Mouse (Mus musculus): ENCODE measurements around the gene 4930548H24Rik. TPM values are rescaled to one million over a fixed set of nuclear protein-coding genes. Genes with fewer than 3 reads are reported as not detected.

4930548H24Rik gene
- polyA plus RNA-seq, 1 experiment from 2014 or later, result not detected

DNA sequence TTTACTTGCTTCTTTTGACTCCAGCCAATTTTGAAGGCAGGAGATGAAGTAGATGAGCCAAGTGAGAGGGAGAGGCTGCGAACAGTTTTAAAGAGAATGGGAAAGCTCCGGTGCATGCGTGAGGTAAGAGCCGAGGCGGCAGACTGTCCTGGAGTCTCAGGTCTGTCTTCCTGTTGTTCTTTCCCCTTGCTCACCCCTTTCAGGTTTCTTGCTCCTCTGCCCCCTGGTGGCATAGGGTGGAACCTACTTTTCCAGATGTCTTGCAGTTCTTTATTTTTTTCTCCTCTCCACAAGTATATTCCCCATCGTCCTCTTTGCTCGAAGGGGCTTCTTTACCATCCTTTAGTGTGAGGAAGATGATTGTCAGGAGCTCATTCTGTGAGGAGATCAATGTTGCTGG lies 15.2 kb upstream of the 4930548H24Rik start:
- no peak overlapping the region for H3K27ac ChIP-seq (replicated peaks in 1 of 2; ENCODE audit: control insufficient read depth in 1 of 2, insufficient read depth in 1 of 2, low read depth in 2 of 2, low read length in 2 of 2)
- H3K4me1 ChIP-seq (ENCODE audit: control insufficient read depth in 2 of 2, insufficient read depth in 2 of 2, low read length in 2 of 2), result no peaks in the 10 kb centered on the region
- H3K4me2 ChIP-seq (ENCODE audit: low read length), result no peak overlapping the region
- H3K4me3 ChIP-seq (ENCODE audit: control insufficient read depth in 1 of 2, insufficient read depth in 1 of 2, low read depth in 1 of 2, low read length in 2 of 2), result no peak overlapping the region
- H3K9ac ChIP-seq (ENCODE audit: low read length), result no peak overlapping the region
- H3K36me3 ChIP-seq (ENCODE audit: control insufficient read depth, insufficient read depth, low read length), result peaks cover 88% of the 10 kb centered on the region
- H3K9me3 ChIP-seq (ENCODE audit: control insufficient read depth, low read length), result no peaks in the 10 kb centered on the region
- ATAC-seq (ENCODE audit: insufficient number of reproducible peaks, insufficient read depth, low FRiP score, low read depth), result no peak
- 66% methylated on average over 7 of the region's 7 CpGs for WGBS
- no peaks in the 10 kb centered on the region for H3K27me3 ChIP-seq (ENCODE audit: control insufficient read depth, insufficient read depth, low read length)

DNA sequence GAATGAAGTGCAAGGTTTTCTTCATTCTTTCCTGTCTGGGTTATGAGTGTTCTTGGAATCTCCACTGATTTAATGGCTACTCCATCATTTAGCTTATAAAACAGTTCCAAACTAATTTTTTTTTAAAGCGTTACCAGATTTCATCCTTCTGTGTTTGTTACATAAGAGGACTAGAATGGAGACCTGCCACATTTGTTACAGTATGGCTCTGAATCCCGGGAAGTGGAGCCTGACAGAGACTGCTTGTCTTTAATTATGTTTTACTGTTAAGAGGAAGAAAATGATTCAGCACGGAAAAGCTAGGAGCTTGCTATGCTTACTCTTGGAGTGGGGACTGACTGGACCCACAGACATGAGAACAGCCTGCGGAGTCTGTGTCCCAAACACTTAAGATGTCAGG lies 5.0 kb upstream of the 4930548H24Rik start:
- no peak overlapping the region for H3K4me2 ChIP-seq (ENCODE audit: low read length)
- H3K36me3 ChIP-seq (ENCODE audit: control insufficient read depth, insufficient read depth, low read length), result peaks cover 68% of the 10 kb centered on the region
- no peak overlapping the region for H3K9ac ChIP-seq (ENCODE audit: low read length)
- no peak overlapping the region for H3K27ac ChIP-seq (replicated peaks in 1 of 2; ENCODE audit: control insufficient read depth in 1 of 2, insufficient read depth in 1 of 2, low read depth in 2 of 2, low read length in 2 of 2)
- H3K9me3 ChIP-seq (ENCODE audit: control insufficient read depth, low read length), result no peaks in the 10 kb centered on the region
- H3K4me3 ChIP-seq (ENCODE audit: control insufficient read depth in 1 of 2, insufficient read depth in 1 of 2, low read depth in 1 of 2, low read length in 2 of 2), result no peak overlapping the region
- H3K27me3 ChIP-seq (ENCODE audit: control insufficient read depth, insufficient read depth, low read length), result no peaks in the 10 kb centered on the region
- H3K4me1 ChIP-seq (ENCODE audit: control insufficient read depth in 2 of 2, insufficient read depth in 2 of 2, low read length in 2 of 2), result no peaks in the 10 kb centered on the region
- WGBS, result 88% methylated on average over 4 of the region's 4 CpGs
- no peak for ATAC-seq (ENCODE audit: insufficient number of reproducible peaks, insufficient read depth, low FRiP score, low read depth)

DNA sequence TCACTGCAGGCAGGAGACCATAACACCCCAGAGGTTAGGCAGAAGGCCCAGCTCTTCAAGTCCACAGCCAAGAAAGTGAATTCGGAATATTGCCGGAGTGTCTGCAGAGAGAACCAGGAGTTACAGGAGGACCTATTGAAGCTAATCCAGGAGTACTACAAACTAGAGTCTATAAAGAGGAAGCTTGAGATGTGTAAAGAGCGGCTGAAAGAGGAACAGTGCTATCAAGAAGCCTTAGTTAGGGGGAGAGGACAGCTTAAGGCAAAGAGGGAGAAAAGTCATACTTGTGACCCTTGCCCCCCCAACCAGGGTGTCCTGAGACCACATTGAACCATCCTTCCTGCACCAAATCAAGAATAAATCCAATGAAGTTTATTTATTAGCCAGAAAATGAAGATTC lies 2.3 kb downstream of the 4930548H24Rik start:
- no peaks in the 10 kb centered on the region for H3K4me1 ChIP-seq (ENCODE audit: control insufficient read depth in 2 of 2, insufficient read depth in 2 of 2, low read length in 2 of 2)
- H3K36me3 ChIP-seq (ENCODE audit: control insufficient read depth, insufficient read depth, low read length), result no peaks in the 10 kb centered on the region
- ATAC-seq (ENCODE audit: insufficient number of reproducible peaks, insufficient read depth, low FRiP score, low read depth), result no peak
- no peak overlapping the region for H3K9ac ChIP-seq (ENCODE audit: low read length)
- WGBS, result 89% methylated on average over 3 of the region's 3 CpGs
- no peaks in the 10 kb centered on the region for H3K9me3 ChIP-seq (ENCODE audit: control insufficient read depth, low read length)
- H3K27me3 ChIP-seq (ENCODE audit: control insufficient read depth, insufficient read depth, low read length), result no peaks in the 10 kb centered on the region
- H3K4me2 ChIP-seq (ENCODE audit: low read length), result no peak overlapping the region
- H3K4me3 ChIP-seq (ENCODE audit: control insufficient read depth in 1 of 2, insufficient read depth in 1 of 2, low read depth in 1 of 2, low read length in 2 of 2), result no peak overlapping the region
- H3K27ac ChIP-seq (replicated peaks in 1 of 2; ENCODE audit: control insufficient read depth in 1 of 2, insufficient read depth in 1 of 2, low read depth in 2 of 2, low read length in 2 of 2), result no peak overlapping the region

- WGBS, result 54% methylated on average over 7 of the region's 7 CpGs
- Histone ChIP-seq H3K4me1 (ENCODE audit: control insufficient read depth in 2 of 2, insufficient read depth in 2 of 2, low read length in 2 of 2) (0 out of 4 replicates have a peak, but pooled peaks cover 0 to 3% of the 10 kb centered on the region in 2 experiments), H3K9ac (ENCODE audit: low read length) (no peak overlapping the region), H3K27me3 (ENCODE audit: control insufficient read depth, insufficient read depth, low read length) (no peaks in the 10 kb centered on the region), H3K27ac (replicated peaks in 1 of 2; ENCODE audit: control insufficient read depth in 1 of 2, insufficient read depth in 1 of 2, low read depth in 2 of 2, low read length in 2 of 2) (no peak overlapping the region), H3K4me3 (ENCODE audit: control insufficient read depth in 1 of 2, insufficient read depth in 1 of 2, low read depth in 1 of 2, low read length in 2 of 2) (no peak overlapping the region), H3K36me3 (ENCODE audit: control insufficient read depth, insufficient read depth, low read length) (no peaks in the 10 kb centered on the region), H3K4me2 (ENCODE audit: low read length) (no peak overlapping the region), H3K9me3 (ENCODE audit: control insufficient read depth, low read length) (no peaks in the 10 kb centered on the region)
- no peak for ATAC-seq (ENCODE audit: insufficient number of reproducible peaks, insufficient read depth, low FRiP score, low read depth)
Observed at GRCm38 (mm10) chr5:31489116-31489769, 3.7 kb downstream of the 4930548H24Rik start.

DNA sequence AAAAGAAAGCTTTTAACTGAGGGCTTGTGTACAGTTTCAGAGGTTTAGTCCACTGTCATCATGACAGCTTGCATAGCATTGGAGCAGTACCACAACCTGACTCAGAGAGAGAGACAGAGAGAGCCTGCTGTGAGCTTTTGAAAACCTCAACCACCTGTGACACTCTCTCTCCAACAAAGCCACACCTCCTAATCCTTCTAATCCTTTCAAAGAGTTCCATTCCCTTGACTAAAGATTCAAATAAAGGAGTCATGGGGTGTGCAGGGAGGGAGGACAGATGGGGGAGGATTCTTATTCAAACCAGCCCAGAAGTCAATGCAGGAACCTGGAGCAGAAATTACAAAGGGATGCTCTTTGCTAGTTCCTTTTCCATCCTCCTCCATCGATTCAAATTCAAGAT lies 6.5 kb downstream of the 4930548H24Rik start:
- H3K4me3 ChIP-seq (ENCODE audit: control insufficient read depth in 1 of 2, insufficient read depth in 1 of 2, low read depth in 1 of 2, low read length in 2 of 2), result no peak overlapping the region
- no peak overlapping the region for H3K27ac ChIP-seq (replicated peaks in 1 of 2; ENCODE audit: control insufficient read depth in 1 of 2, insufficient read depth in 1 of 2, low read depth in 2 of 2, low read length in 2 of 2)
- peaks cover 4 to 12% of the 10 kb centered on the region in 2 experiments for H3K4me1 ChIP-seq (ENCODE audit: control insufficient read depth in 2 of 2, insufficient read depth in 2 of 2, low read length in 2 of 2)
- H3K27me3 ChIP-seq (ENCODE audit: control insufficient read depth, insufficient read depth, low read length), result no peaks in the 10 kb centered on the region
- H3K9me3 ChIP-seq (ENCODE audit: control insufficient read depth, low read length), result no peaks in the 10 kb centered on the region
- 48% methylated on average over 1 of the region's 1 CpGs for WGBS
- no peak overlapping the region for H3K9ac ChIP-seq (ENCODE audit: low read length)
- no peak for ATAC-seq (ENCODE audit: insufficient number of reproducible peaks, insufficient read depth, low FRiP score, low read depth)
- H3K4me2 ChIP-seq (ENCODE audit: low read length), result no peak overlapping the region
- peaks cover 9% of the 10 kb centered on the region for H3K36me3 ChIP-seq (ENCODE audit: control insufficient read depth, insufficient read depth, low read length)

DNA sequence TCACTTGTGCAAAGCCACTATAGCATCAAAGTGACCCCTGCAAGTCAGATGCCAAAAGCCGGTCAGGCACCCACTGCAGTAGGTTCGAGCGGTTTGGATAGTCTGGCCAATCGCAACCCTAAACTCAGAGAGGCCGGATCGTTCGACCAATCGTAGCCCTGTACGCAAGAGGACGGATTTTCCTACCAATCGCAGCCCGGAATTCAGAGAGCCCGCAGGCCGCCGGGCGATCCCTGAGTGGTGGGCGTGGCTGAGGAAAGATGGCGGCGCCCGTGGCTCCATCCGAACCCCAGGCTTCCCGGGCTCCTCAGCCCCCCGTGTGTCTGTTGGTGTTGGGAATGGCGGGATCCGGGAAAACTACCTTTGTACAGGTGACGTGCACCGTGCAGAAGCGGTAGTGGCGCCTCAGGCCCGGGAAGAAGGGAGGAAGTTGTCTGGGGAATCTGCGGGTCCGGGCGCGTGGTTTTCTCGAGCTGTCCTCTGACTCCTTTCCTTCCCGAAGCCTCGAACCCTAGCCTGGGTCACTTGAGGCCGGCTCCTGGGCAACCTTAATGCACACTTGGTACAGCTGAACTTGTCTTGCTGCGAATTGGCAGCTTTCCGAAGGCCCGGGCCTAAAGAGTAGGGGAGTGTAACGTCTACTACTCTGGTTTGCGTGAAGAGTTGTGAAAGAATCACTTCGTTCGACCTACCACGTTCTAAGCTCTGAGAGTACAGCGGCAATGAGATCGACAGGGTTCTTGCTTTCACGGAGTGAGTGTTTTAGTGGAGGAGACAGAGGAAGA lies 9.2 kb downstream of the 4930548H24Rik start, which contains the start of gene Gpn1:
Gene Gpn1 (plus strand): TSS at position 229 of the 785 bp plus-strand sequence.
- H3K4me1 ChIP-seq (ENCODE audit: control insufficient read depth in 2 of 2, insufficient read depth in 2 of 2, low read length in 2 of 2), result peaks cover 4 to 12% of the 10 kb centered on the region in 2 experiments
- no peaks in the 10 kb centered on the region for H3K27me3 ChIP-seq (ENCODE audit: control insufficient read depth, insufficient read depth, low read length)
- H3K36me3 ChIP-seq (ENCODE audit: control insufficient read depth, insufficient read depth, low read length), result peaks cover 36% of the 10 kb centered on the region
- no peaks in the 10 kb centered on the region for H3K9me3 ChIP-seq (ENCODE audit: control insufficient read depth, low read length)
- peak within 1 kb of the TSS; percentile 62 to 89 for H3K4me3 ChIP-seq (ENCODE audit: control insufficient read depth in 1 of 2, insufficient read depth in 1 of 2, low read depth in 1 of 2, low read length in 2 of 2)
- peak within 1 kb of the TSS; percentile 85 for H3K9ac ChIP-seq (ENCODE audit: low read length)
- under 1% methylated on average over 49 of the region's 49 CpGs for WGBS
- H3K27ac ChIP-seq (replicated peaks in 1 of 2; ENCODE audit: control insufficient read depth in 1 of 2, insufficient read depth in 1 of 2, low read depth in 2 of 2, low read length in 2 of 2), result no peak within 1 kb of the TSS
- peak; percentile 98 for ATAC-seq (ENCODE audit: insufficient number of reproducible peaks, insufficient read depth, low FRiP score, low read depth)
- H3K4me2 ChIP-seq (ENCODE audit: low read length), result peak within 1 kb of the TSS; percentile 67

GRCm38 (mm10) chr5:31504843-31505242 lies 19.3 kb downstream of the 4930548H24Rik start:
- Histone ChIP-seq H3K4me3 (ENCODE audit: control insufficient read depth in 1 of 2, insufficient read depth in 1 of 2, low read depth in 1 of 2, low read length in 2 of 2) (no peak overlapping the region), H3K27ac (replicated peaks in 1 of 2; ENCODE audit: control insufficient read depth in 1 of 2, insufficient read depth in 1 of 2, low read depth in 2 of 2, low read length in 2 of 2) (no peak overlapping the region), H3K4me2 (ENCODE audit: low read length) (no peak overlapping the region), H3K36me3 (ENCODE audit: control insufficient read depth, insufficient read depth, low read length) (peaks cover 93% of the 10 kb centered on the region), H3K9ac (ENCODE audit: low read length) (no peak overlapping the region), H3K27me3 (ENCODE audit: control insufficient read depth, insufficient read depth, low read length) (no peaks in the 10 kb centered on the region), H3K9me3 (ENCODE audit: control insufficient read depth, low read length) (no peaks in the 10 kb centered on the region), H3K4me1 (ENCODE audit: control insufficient read depth in 2 of 2, insufficient read depth in 2 of 2, low read length in 2 of 2) (0 out of 4 replicates have a peak, but pooled peaks cover 0 to 9% of the 10 kb centered on the region in 2 experiments)
- WGBS, result 87% methylated on average over 10 of the region's 10 CpGs
- ATAC-seq (ENCODE audit: insufficient number of reproducible peaks, insufficient read depth, low FRiP score, low read depth), result no peak

All from heart, embryonic 14.5 days (tissue).